Mouse (Mus musculus): ENCODE measurements around the gene Ubl3. TPM values are rescaled to one million over a fixed set of nuclear protein-coding genes. Genes with fewer than 3 reads are reported as not detected.

Gene Ubl3
- total RNA-seq (2023): 100 to 1,000 TPM; 193 to 206 TPM

DNA sequence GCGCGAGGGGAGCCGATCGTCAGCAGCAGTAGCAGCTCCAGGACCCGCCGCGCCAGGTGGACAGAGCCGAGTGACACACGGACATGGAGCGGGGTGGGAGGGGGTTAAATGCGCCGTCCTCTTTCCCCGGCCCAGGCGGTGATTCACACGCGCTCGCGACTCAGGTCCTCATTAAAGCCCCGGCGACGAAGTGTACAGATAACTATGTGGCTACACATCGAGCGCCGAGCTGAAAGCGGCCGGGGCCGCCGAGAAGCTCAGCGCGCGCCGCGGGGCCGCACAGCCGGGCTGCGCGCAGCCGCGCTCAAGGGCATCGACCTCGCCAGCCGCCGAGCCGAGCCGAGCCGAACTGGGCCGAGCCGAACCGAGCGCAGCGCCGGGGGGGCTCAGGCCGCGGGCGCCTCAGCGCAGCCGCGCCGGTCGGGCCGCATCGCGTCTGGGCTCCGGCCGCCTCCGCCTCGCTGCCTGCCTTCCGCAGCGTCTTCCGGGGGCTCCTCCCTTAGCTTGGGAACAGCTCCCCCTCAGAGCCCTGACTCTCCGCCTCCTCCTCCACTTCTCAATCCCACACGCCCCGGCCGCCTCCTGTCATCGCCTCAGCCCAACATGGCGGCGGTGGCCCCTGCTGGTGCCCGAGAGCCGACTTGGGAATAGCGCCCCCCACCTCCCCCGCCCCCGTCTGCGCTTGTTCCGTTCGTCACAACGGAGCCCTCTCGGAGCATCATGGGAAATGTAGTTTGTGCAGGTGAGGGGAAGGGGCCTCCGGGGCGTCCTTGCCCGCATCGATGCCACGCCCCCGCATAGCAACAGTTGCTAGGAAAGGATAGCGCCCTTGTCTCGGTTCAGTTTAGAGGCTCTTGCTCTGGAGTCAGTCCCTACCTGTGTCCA, at the start of gene Ubl3:
Gene Ubl3 (minus strand): TSS at position 603 of the 885 bp plus-strand sequence.

Other genes starting within 250 kb of the Ubl3 start
- 10 to 100 TPM; 25.5 to 28.5 TPM for gene Slc7a1, start 152.9 kb downstream of the Ubl3 start, total RNA-seq (2023)

Data from neutrophil, adult 59 days (primary cell).